Mouse (Mus musculus): ENCODE results near the gene Gosr2.

Gene Gosr2

DNA sequence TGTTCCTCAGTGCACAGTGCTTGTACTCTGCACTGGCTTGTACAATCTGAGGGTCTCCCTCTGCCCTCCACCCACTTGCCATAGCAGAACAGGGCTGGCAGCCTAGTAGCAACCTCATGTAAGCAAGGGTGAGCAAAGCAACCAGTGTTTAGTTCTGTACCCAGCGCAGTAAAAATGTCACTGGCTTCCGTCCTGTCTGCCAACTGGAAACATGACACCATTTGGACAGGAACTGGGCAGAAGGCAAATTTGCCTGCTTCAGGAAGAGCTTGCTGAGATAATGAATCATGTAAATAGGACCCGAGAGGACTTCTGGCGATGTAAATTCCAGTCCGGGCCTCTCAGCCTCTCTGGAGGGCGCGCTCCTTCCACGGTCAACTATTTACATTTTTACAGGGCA, 52.0 kb downstream of the Gosr2 start:
- DNase-seq: peak; percentile 10 to 40

DNA sequence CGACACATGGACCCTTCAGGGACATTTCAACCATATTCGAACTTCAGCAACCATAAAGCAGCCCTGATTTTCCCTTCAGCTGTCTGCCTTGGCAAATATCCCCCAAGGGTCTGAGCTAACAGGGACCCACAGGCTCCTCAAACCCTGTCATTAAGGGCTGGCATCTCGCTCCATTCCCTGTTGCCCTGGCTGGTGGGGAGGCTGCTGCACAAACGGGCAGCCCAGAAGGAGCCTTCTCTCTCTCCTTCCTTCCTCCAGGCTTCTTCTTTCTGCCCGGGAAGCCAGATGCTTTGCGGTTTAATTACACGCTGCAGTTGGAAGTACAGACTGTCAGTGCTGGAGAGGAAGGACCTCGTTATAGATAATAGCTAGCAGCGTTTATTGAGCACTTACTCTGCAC, 54.5 kb downstream of the Gosr2 start:
- no peak for DNase-seq

DNA sequence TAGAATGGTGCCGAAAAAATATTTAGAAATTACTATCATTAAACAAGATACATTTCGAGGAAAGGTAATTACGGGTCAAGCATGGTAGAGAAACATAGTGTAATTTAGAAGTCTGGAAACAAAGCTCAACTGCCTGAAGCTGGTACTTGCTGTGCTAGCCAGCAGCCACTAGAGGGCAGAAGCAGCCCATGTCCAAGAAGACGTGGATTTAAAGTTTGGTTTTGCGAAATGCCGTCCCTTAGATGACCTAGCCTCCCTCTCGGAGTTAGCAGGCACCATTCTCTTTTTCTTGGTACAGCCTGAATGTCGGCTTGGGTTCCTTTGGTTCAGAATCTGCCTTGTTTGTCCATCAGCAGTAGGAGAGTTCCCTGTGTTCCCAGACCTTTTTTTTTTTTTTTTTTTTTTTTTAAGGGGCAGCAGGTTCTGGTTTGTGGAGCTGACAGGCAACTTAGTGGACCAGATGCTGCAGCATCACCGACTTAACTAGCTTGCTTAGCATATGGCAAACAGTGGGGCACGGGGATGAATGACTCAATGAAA, 58.2 kb downstream of the Gosr2 start:
- DNase-seq: peak; percentile 32 to 44

DNA sequence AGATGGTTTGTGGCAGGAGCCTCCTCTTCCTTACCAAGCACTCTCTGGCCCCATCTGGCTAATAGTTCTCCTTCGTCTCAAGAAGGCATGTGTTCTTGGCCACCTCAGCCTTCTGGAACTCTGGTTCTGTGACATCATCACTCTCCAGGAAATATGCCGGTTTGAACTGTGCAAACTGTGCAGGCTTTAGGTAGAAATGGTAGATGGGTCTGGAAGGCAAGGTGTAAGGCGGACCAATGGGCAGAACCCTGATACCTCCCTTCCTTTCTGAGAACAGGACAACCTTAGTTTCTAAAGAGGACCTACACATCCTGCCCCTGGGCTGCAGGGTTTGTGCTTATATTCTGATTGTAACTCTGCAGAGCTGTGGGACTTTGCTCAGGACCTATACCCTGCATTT, 58.9 kb downstream of the Gosr2 start, which contains the start of gene Lyzl6:
TSS of gene Lyzl6 (minus strand) at position 101 of the 400 bp plus-strand sequence.
- no peak for DNase-seq

DNA sequence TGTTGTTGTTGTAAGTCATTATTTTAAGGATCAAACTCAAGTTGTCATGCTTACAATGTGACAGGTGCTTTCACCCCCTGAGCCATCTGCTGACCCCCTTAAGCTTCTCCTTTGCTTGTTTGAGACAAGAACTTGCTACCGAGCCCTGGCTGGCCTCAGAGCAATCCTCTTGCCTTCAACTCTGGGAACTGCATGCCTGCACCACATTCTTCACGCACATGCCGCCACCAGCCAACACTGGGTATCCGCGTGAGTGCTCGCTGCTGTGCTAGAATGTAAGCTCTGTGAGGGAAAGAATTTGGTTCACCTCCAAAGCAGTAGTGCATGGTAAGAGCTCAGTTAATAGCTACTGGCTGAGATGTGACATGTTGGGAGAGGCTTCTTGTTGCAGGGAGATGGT, 61.4 kb downstream of the Gosr2 start:
- DNase-seq: no peak

DNA sequence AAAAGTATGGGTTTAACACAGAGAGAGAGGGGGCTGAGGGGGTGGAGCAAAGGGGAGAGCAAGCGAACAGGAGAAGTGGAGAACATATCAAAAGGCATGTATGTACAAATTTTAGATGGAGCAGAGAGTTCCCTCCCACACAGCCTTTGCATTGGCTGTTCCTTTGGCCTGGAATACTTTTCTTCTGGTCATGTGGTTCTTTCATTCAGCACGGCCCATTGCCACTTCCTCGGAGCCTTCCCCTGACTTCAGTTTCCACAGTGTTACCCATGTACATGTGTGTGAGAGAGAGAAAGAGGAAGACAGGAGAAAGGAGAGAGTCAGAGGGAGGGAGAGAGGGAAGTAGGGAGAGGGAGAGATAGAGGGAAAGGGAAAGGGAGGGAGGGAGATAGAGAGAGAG, 62.2 kb downstream of the Gosr2 start:
- no peak for DNase-seq

DNA sequence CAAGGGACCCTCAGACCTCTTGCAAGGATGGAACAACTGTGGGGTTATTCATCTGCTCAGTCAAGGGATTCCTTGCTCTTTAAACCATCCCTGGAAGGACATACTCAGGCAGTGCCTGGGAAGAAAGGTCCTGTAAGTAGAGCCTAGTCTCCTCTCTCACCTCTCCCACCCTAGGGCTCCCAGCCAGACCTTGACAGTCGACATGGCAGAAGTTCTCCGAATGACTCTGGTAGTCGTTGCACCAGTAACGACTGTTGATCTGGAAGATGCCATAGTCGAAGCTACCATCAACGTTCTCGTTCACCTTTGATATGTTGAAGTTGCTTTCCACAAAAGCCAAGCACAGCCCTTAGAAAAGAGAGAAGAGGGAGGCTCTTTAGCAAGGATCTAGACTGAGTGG, 62.9 kb downstream of the Gosr2 start:
- no peak for DNase-seq

DNA sequence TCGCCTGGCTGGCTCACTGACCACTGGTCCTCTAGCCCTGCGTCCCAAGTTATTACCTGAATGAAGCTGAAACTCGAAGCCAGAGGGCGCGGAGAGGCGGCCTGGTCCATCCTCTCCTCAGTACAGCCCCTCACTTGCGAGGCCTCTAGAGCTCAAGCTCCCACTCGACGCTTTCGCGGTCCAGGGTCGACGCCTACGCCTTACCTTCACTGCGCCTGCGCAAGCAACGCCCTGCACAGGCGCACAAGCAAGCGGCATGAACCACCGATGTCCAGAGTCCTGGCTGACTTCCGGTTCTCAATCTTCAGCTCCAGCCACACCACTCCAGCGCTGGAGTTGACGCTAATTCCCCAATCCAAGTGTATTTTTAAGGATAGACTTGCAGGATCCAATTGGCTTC, 70.2 kb downstream of the Gosr2 start:
- DNase-seq: no peak
